Mouse (Mus musculus) brain, embryonic 14.5 days (tissue): ENCODE measurements around the gene Rps6ka5.

Experiments
- CTCF ChIP-seq: fragments of 200-500 bp; IDR thresholded peaks from 2 replicates; pipeline ENCODE4 v1.5.1; 2012; ENCODE audit warnings: inconsistent platforms, mild to moderate bottlenecking, moderate library complexity, borderline replicate concordance; ENCODE audit not compliant: insufficient read depth, insufficient read length; ENCODE audit errors: extremely low read depth
- POLR2A ChIP-seq: fragments of 200-500 bp; IDR thresholded peaks from 2 replicates; pipeline ENCODE4 v1.6.1; 2012; ENCODE audit warnings: mild to moderate bottlenecking, inconsistent platforms, borderline replicate concordance; ENCODE audit not compliant: poor library complexity, insufficient read depth, insufficient read length, severe bottlenecking; ENCODE audit errors: extremely low read depth

- TF ChIP-seq CTCF (no peak), POLR2A (no peak)
Measured at GRCm38 (mm10) chr12:100774756-100775155, 48.0 kb upstream of the Rps6ka5 start.
